Mouse (Mus musculus): ENCODE measurements around the gene Sf3b5. TPM values are rescaled to one million over a fixed set of nuclear protein-coding genes. Genes with fewer than 3 reads are reported as not detected.
"Not testable (repeated sequence)": the region's sequence is repeated elsewhere in the genome, so short reads cannot be mapped to it uniquely, and the experiment has no call there.

Gene Sf3b5
- polyA plus RNA-seq, 1 experiment: 27.8 TPM

GRCm38 (mm10) chr10:13018510-13018909, 13.4 kb downstream of the Sf3b5 start:
- Histone ChIP-seq H3K79me2 (ENCODE audit: control insufficient read depth, insufficient read depth) (no peaks in the 10 kb centered on the region), H3K27me3 (ENCODE audit: control insufficient read depth, insufficient read depth, insufficient read length) (peaks cover 21% of the 10 kb centered on the region), H3ac (ENCODE audit: control insufficient read depth, insufficient read length) (no peak overlapping the region), H3K4me3 (no peak overlapping the region), H3K4me2 (ENCODE audit: low read depth) (no peak overlapping the region), H3K36me3 (ENCODE audit: control insufficient read depth, insufficient read depth) (no peaks in the 10 kb centered on the region)
- TF ChIP-seq MYOD1 (IDR thresholded peaks at IDR 0.05; ENCODE audit: control insufficient read depth in 1 of 3, insufficient read length in 2 of 3, low read depth in 2 of 3) (no peak), CEBPB (IDR thresholded peaks at IDR 0.05; ENCODE audit: insufficient read depth, poor library complexity, severe bottlenecking) (no peak), USF1 (IDR thresholded peaks at IDR 0.05; ENCODE audit: low read depth) (no peak), REST (IDR thresholded peaks at IDR 0.05; ENCODE audit: insufficient read depth, insufficient read length) (no peak), TCF3 (IDR thresholded peaks at IDR 0.05; ENCODE audit: insufficient read length, low read depth) (no peak), MYOG (IDR thresholded peaks at IDR 0.05; ENCODE audit: control insufficient read depth in 1 of 3, insufficient read depth in 1 of 3, insufficient read length in 2 of 3, low read depth in 2 of 3) (no peak), MAX (IDR thresholded peaks at IDR 0.05; ENCODE audit: low read depth) (no peak), TCF12 (IDR thresholded peaks at IDR 0.05; ENCODE audit: insufficient read depth, poor library complexity, severe bottlenecking) (no peak), POLR2AphosphoS2 (IDR thresholded peaks at IDR 0.05; ENCODE audit: insufficient read length, low read depth) (no peak)

GRCm38 (mm10) chr10:13019026-13019425, 13.9 kb downstream of the Sf3b5 start:
- Histone ChIP-seq H3ac (ENCODE audit: control insufficient read depth, insufficient read length) (no peak overlapping the region), H3K27me3 (ENCODE audit: control insufficient read depth, insufficient read depth, insufficient read length) (peaks cover 21% of the 10 kb centered on the region), H3K4me3 (no peak overlapping the region), H3K79me2 (ENCODE audit: control insufficient read depth, insufficient read depth) (no peaks in the 10 kb centered on the region), H3K4me2 (ENCODE audit: low read depth) (no peak overlapping the region), H3K36me3 (ENCODE audit: control insufficient read depth, insufficient read depth) (no peaks in the 10 kb centered on the region)
- TF ChIP-seq MAX (IDR thresholded peaks at IDR 0.05; ENCODE audit: low read depth): no peak
- TF ChIP-seq TCF3 (IDR thresholded peaks at IDR 0.05; ENCODE audit: insufficient read length, low read depth): no peak
- no peak for TF ChIP-seq CEBPB (IDR thresholded peaks at IDR 0.05; ENCODE audit: insufficient read depth, poor library complexity, severe bottlenecking)

DNA sequence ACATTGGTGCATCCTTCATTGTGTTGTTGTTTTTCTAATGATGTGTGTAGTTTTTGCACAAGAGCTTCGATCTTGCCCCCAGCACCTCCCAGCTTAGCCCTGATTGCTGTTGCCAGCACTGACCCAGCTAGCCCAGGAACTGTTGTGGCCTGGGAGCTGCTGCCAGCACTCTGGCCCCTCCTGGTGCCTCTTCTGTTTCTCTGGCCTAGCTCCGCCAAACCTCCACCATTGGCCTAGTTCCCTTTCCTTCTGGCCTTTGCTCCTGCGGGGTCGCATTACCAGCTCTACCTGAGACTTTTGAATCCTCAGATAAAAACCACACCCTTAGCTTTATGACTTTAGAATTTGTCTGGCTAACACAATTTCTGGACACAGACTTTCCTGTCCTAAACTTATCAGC, 17.0 kb downstream of the Sf3b5 start:
- no peak overlapping the region for H3K4me3 ChIP-seq
- peaks cover 21% of the 10 kb centered on the region for H3K27me3 ChIP-seq (ENCODE audit: control insufficient read depth, insufficient read depth, insufficient read length)
- no peak for TF ChIP-seq TCF3 (IDR thresholded peaks at IDR 0.05; ENCODE audit: insufficient read length, low read depth)
- TF ChIP-seq E2F4 (IDR thresholded peaks at IDR 0.05; ENCODE audit: insufficient read depth): no peak
- TF ChIP-seq USF1 (IDR thresholded peaks at IDR 0.05; ENCODE audit: low read depth): no peak
- no peak for TF ChIP-seq CEBPB (IDR thresholded peaks at IDR 0.05; ENCODE audit: insufficient read depth, poor library complexity, severe bottlenecking)
- no peak for TF ChIP-seq SRF (IDR thresholded peaks at IDR 0.05; ENCODE audit: control insufficient read depth, insufficient read length, low read depth)
- no peak for TF ChIP-seq MYOD1 (IDR thresholded peaks at IDR 0.05; ENCODE audit: control insufficient read depth in 1 of 3, insufficient read length in 2 of 3, low read depth in 2 of 3)
- TF ChIP-seq MAX (IDR thresholded peaks at IDR 0.05; ENCODE audit: low read depth): no peak
- TF ChIP-seq REST (IDR thresholded peaks at IDR 0.05; ENCODE audit: insufficient read depth, insufficient read length): no peak
- H3K4me2 ChIP-seq (ENCODE audit: low read depth): no peak overlapping the region
- no peaks in the 10 kb centered on the region for H3K36me3 ChIP-seq (ENCODE audit: control insufficient read depth, insufficient read depth)
- H3K79me2 ChIP-seq (ENCODE audit: control insufficient read depth, insufficient read depth): no peaks in the 10 kb centered on the region
- no peak overlapping the region for H3ac ChIP-seq (ENCODE audit: control insufficient read depth, insufficient read length)

DNA sequence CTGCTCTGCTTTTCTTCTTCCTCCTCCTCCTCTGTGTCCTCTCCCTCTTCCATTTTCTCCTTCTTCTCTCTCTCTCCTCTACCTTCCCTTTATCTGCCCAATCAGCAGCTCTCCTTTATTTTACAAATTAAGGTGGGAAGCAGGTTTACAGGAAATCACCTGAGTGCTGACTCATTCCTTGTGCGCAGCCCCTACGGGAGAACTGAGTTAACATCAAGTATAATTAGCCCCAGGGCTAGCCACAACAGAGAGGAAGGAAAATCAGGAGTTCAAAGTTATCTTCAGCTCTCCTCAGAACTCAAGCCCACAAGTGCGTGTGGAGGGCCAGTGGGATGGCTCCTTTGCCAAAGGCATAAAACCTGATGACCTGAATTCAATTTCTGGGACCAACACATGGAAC, 18.8 kb downstream of the Sf3b5 start:
- H3K4me2 ChIP-seq (ENCODE audit: low read depth); H3K36me3 ChIP-seq (ENCODE audit: control insufficient read depth, insufficient read depth); H3ac ChIP-seq (ENCODE audit: control insufficient read depth, insufficient read length); H3K4me3 ChIP-seq; H3K79me2 ChIP-seq (ENCODE audit: control insufficient read depth, insufficient read depth): not testable (repeated sequence)
- H3K27me3 ChIP-seq (ENCODE audit: control insufficient read depth, insufficient read depth, insufficient read length): peaks cover 21% of the 10 kb centered on the region

DNA sequence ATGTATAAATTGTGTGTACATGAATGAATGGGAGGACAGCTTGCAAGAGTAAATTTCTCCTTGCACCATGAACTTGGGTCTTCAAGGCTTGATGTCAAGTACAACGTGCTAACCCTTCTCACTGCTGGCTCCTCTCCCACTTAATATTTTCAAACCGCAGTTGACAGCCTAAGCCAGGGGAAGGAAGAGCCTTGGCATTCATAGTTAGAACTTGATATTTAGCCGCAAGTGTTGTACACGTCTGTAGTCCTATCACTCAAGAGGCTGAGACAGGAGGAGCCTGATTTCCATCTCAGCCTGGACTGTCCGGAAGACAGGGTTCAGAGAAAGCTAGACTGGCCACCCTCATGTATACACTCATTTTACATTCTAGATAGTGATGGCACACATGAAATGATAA, 22.6 kb downstream of the Sf3b5 start:
- Histone ChIP-seq H3K27me3 (ENCODE audit: control insufficient read depth, insufficient read depth, insufficient read length) (peaks cover 3% of the 10 kb centered on the region), H3ac (ENCODE audit: control insufficient read depth, insufficient read length) (no peak overlapping the region), H3K4me3 (no peak overlapping the region), H3K79me2 (ENCODE audit: control insufficient read depth, insufficient read depth) (no peaks in the 10 kb centered on the region), H3K4me2 (ENCODE audit: low read depth) (no peak overlapping the region), H3K36me3 (ENCODE audit: control insufficient read depth, insufficient read depth) (no peaks in the 10 kb centered on the region)
- no peak for TF ChIP-seq POLR2A (IDR thresholded peaks at IDR 0.05; ENCODE audit: insufficient read length, low read depth)
- TF ChIP-seq SRF (IDR thresholded peaks at IDR 0.05; ENCODE audit: control insufficient read depth, insufficient read length, low read depth): no peak
- no peak for TF ChIP-seq E2F4 (IDR thresholded peaks at IDR 0.05; ENCODE audit: insufficient read depth)
- no peak for TF ChIP-seq TCF12 (IDR thresholded peaks at IDR 0.05; ENCODE audit: insufficient read depth, poor library complexity, severe bottlenecking)
- TF ChIP-seq CEBPB (IDR thresholded peaks at IDR 0.05; ENCODE audit: insufficient read depth, poor library complexity, severe bottlenecking): no peak
- TF ChIP-seq MYOG (IDR thresholded peaks at IDR 0.05; ENCODE audit: control insufficient read depth in 1 of 3, insufficient read depth in 1 of 3, insufficient read length in 2 of 3, low read depth in 2 of 3): no peak
- TF ChIP-seq TCF3 (IDR thresholded peaks at IDR 0.05; ENCODE audit: insufficient read length, low read depth): no peak
- TF ChIP-seq MYOD1 (IDR thresholded peaks at IDR 0.05; ENCODE audit: control insufficient read depth in 1 of 3, insufficient read length in 2 of 3, low read depth in 2 of 3): no peak
- no peak for TF ChIP-seq MAX (IDR thresholded peaks at IDR 0.05; ENCODE audit: low read depth)
- no peak for TF ChIP-seq POLR2AphosphoS2 (IDR thresholded peaks at IDR 0.05; ENCODE audit: insufficient read length, low read depth)
- no peak for TF ChIP-seq REST (IDR thresholded peaks at IDR 0.05; ENCODE audit: insufficient read depth, insufficient read length)
- TF ChIP-seq USF1 (IDR thresholded peaks at IDR 0.05; ENCODE audit: low read depth): no peak
